8 mouse cellular contexts compared by ENCODE assay signal in the genomic region with DNA sequence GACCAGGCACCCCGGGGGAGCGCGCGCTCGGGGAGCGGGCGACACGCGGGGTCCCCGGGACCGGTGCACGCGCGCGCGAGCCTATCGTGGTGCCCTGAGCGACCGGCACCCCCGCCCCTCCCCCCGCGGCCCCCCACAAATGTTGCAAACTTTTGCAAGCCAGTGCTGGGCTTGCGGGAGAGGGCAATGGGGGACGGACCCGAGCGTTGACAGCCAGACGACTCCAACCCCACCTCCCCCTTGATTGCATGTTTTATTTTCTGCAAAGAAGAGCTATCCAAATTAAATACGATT. TPM values are rescaled to one million over a fixed set of nuclear protein-coding genes. Genes with fewer than 3 reads are reported as not detected.
DNase-seq lines count a peak whose midpoint lies in the region; ATAC-seq and TF ChIP-seq lines count a peak whose summit lies in the region.

No protein-coding gene starts in this region.

- H3K4me2 ChIP-seq in kidney, postnatal 0 days (ENCODE audit: low read length) = peak overlapping the region; percentile 95
- H3K4me2 ChIP-seq in embryonic facial prominence, embryonic 12.5 days (replicated peaks) = peak overlapping the region; percentile 98
- peak overlapping the region; percentile 97 for H3K4me2 ChIP-seq in hindbrain, embryonic 15.5 days
- H3K4me2 ChIP-seq in midbrain, embryonic 14.5 days (ENCODE audit: low read length) = peak overlapping the region; percentile 79

- TF ChIP-seq CTCF in kidney, postnatal 0 days (IDR thresholded peaks at IDR 0.05; ENCODE audit: low read depth) = no peak

- ATAC-seq in kidney, postnatal 0 days (replicated peaks; ENCODE audit: low FRiP score, low read depth) = peak; percentile 38; the same call in 1 of the 2 replicates
- ATAC-seq in embryonic facial prominence, embryonic 12.5 days (ENCODE audit: insufficient number of reproducible peaks, insufficient read depth, low FRiP score, low TSS enrichment) = no peak
- peak; percentile 28; the same call in 1 of the 2 replicates for ATAC-seq in hindbrain, embryonic 15.5 days (ENCODE audit: low FRiP score, low read depth)
- ATAC-seq in midbrain, embryonic 14.5 days (ENCODE audit: low FRiP score, low TSS enrichment) = peak; percentile 22; the same call in 1 of the 2 replicates

- H3K36me3 ChIP-seq in kidney, postnatal 0 days (ENCODE audit: insufficient read depth, low read length) = no peaks in the 10 kb centered on the region
- H3K36me3 ChIP-seq in embryonic facial prominence, embryonic 12.5 days = no peaks in the 10 kb centered on the region
- H3K36me3 ChIP-seq in hindbrain, embryonic 15.5 days = no peaks in the 10 kb centered on the region
- no peaks in the 10 kb centered on the region for H3K36me3 ChIP-seq in midbrain, embryonic 14.5 days (ENCODE audit: control insufficient read depth, insufficient read depth, low read length)

- no peaks in the 10 kb centered on the region for H3K9me3 ChIP-seq in kidney, postnatal 0 days (replicated peaks; ENCODE audit: low read length)
- H3K9me3 ChIP-seq in embryonic facial prominence, embryonic 12.5 days = no peaks in the 10 kb centered on the region
- no peaks in the 10 kb centered on the region for H3K9me3 ChIP-seq in hindbrain, embryonic 15.5 days
- H3K9me3 ChIP-seq in midbrain, embryonic 14.5 days (ENCODE audit: control insufficient read depth, low read length) = no peaks in the 10 kb centered on the region

- WGBS in kidney, postnatal 0 days = under 1% methylated on average over 28 of the region's 28 CpGs
- WGBS in embryonic facial prominence, embryonic 12.5 days = under 1% methylated on average over 28 of the region's 28 CpGs
- 0% methylated on average over 25 of the region's 28 CpGs for WGBS in hindbrain, embryonic 15.5 days
- WGBS in midbrain, embryonic 14.5 days = 0% methylated on average over 14 of the region's 28 CpGs

- peak overlapping the region; percentile 76 for H3K27ac ChIP-seq in kidney, postnatal 0 days
- peak overlapping the region; percentile 96 for H3K27ac ChIP-seq in embryonic facial prominence, embryonic 12.5 days
- H3K27ac ChIP-seq in hindbrain, embryonic 15.5 days (replicated peaks) = peak overlapping the region; percentile 98
- peak overlapping the region; percentile 92 for H3K27ac ChIP-seq in midbrain, embryonic 14.5 days (replicated peaks; ENCODE audit: low read depth, low read length)

- H3K4me3 ChIP-seq in kidney, postnatal 0 days (replicated peaks; ENCODE audit: low read depth, low read length) = peak overlapping the region; percentile 66
- peak overlapping the region; percentile 86 for H3K4me3 ChIP-seq in embryonic facial prominence, embryonic 12.5 days
- peak overlapping the region; percentile 98 for H3K4me3 ChIP-seq in hindbrain, embryonic 15.5 days
- peak overlapping the region; percentile 73 for H3K4me3 ChIP-seq in midbrain, embryonic 14.5 days (replicated peaks; ENCODE audit: low read depth, low read length)

- H3K9ac ChIP-seq in kidney, postnatal 0 days (ENCODE audit: low read depth, low read length) = peak overlapping the region; percentile 59
- peak overlapping the region; percentile 75 for H3K9ac ChIP-seq in embryonic facial prominence, embryonic 12.5 days
- H3K9ac ChIP-seq in hindbrain, embryonic 15.5 days = peak overlapping the region; percentile 88
- peak overlapping the region; percentile 74 for H3K9ac ChIP-seq in midbrain, embryonic 14.5 days (replicated peaks; ENCODE audit: low read length)

- no peak for DNase-seq in kidney, postnatal 0 days (ENCODE audit: low spot score)
- DNase-seq in kidney, postnatal 10 days = no peak
- no peak for DNase-seq in midbrain, embryonic 14.5 days
- DNase-seq in thymus, adult 18-20 months = no peak
- DNase-seq in left cerebral cortex, adult 8-10 months (ENCODE audit: low spot score in 2 of 2) = no peak
- no peak for DNase-seq in layer of hippocampus, adult 18-20 months (ENCODE audit: low spot score in 2 of 2)

- 0 out of 2 replicates have a peak, but pooled peaks cover 3% of the 10 kb centered on the region for H3K4me1 ChIP-seq in kidney, postnatal 0 days (replicated peaks; ENCODE audit: insufficient read depth, low read length)
- peaks cover 7% of the 10 kb centered on the region; the same call in 1 of the 2 replicates for H3K4me1 ChIP-seq in embryonic facial prominence, embryonic 12.5 days
- H3K4me1 ChIP-seq in hindbrain, embryonic 15.5 days (replicated peaks) = peaks cover 33% of the 10 kb centered on the region
- peaks cover 3% of the 10 kb centered on the region for H3K4me1 ChIP-seq in midbrain, embryonic 14.5 days (ENCODE audit: control insufficient read depth, insufficient read depth, low read length)

- no peaks in the 10 kb centered on the region for H3K27me3 ChIP-seq in kidney, postnatal 0 days (ENCODE audit: insufficient read depth, low read length)
- H3K27me3 ChIP-seq in embryonic facial prominence, embryonic 12.5 days = no peaks in the 10 kb centered on the region
- no peaks in the 10 kb centered on the region for H3K27me3 ChIP-seq in hindbrain, embryonic 15.5 days
- H3K27me3 ChIP-seq in midbrain, embryonic 14.5 days (ENCODE audit: control insufficient read depth, insufficient read depth, low read length) = no peaks in the 10 kb centered on the region

RNA-seq across cellular contexts. Expression of a gene that starts 0.4 kb away (rescaled TPM):
- 9.8 and 11.2 TPM in 2 replicates for polyA plus RNA-seq in kidney, postnatal 0 days (2015; fragmentation: Nextera tagmentation; extraction: Ambion mirVana)
- polyA plus RNA-seq in embryonic facial prominence, embryonic 12.5 days (2016; fragmentation: Nextera tagmentation; extraction: Ambion mirVana) = 12.4 and 12.5 TPM in 2 replicates
- 33.2 and 48.5 TPM in 2 replicates for polyA plus RNA-seq in hindbrain, embryonic 15.5 days (2015; fragmentation: Nextera tagmentation; extraction: Ambion mirVana)
- polyA plus RNA-seq in midbrain, embryonic 14.5 days (2014; fragmentation: Nextera tagmentation; extraction: Ambion mirVana) = 39.1 and 45.7 TPM in 2 replicates
- total RNA-seq in left cerebral cortex, adult 8-10 months (2022) = 10 to 100 TPM; 63.5 to 74.1 (median 72.9) TPM
- 10 to 100 TPM; 30.2 to 35.5 TPM for total RNA-seq in layer of hippocampus, adult 18-20 months (2021)
